Mouse (Mus musculus): Measurements from ENCODE around the gene Adam8. TPM values are rescaled to one million over a fixed set of nuclear protein-coding genes. Genes with fewer than 3 reads are reported as not detected.
A peak's percentile ranks its signal among the peaks of the same experiment; 100 is the strongest.

Adam8 gene
- polyA plus RNA-seq (2016; fragmentation: Nextera tagmentation; extraction: Ambion mirVana) = 3.6 and 3.9 TPM in 2 replicates

DNA sequence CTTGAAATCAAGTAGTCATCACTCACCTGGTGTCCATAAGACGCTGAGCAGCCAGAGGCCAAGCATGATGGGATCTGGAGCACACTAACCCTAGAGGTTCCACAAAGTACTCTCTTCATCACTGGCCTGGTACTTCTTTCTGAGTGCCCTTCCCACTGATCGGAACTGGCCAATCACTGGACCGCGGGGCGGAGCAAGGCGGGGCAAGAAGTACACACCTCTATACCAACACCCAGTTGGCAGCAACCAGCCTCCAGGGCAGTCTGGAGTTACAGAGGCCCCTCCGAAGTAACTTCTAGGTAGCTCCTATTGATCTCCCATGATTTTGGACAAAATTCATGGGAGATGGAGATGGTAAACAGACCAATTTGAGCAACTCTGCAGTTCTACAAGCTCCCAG is at the start of gene Adam8:
TSS of gene Adam8 (minus strand) at position 157 of the 400 bp plus-strand sequence.
- H3K4me1 ChIP-seq = no peaks in the 10 kb centered on the region
- ATAC-seq (ENCODE audit: low FRiP score, low read depth) = no peak
- no peaks in the 10 kb centered on the region for H3K9me3 ChIP-seq
- H3K27ac ChIP-seq = no peak within 1 kb of the TSS
- H3K9ac ChIP-seq = no peak within 1 kb of the TSS
- H3K4me2 ChIP-seq (replicated peaks) = no peak within 1 kb of the TSS
- WGBS = 28% methylated on average over 7 of the region's 7 CpGs
- H3K27me3 ChIP-seq (replicated peaks) = no peaks in the 10 kb centered on the region
- peaks cover 25% of the 10 kb centered on the region for H3K36me3 ChIP-seq
- no peak within 1 kb of the TSS for H3K4me3 ChIP-seq

DNA sequence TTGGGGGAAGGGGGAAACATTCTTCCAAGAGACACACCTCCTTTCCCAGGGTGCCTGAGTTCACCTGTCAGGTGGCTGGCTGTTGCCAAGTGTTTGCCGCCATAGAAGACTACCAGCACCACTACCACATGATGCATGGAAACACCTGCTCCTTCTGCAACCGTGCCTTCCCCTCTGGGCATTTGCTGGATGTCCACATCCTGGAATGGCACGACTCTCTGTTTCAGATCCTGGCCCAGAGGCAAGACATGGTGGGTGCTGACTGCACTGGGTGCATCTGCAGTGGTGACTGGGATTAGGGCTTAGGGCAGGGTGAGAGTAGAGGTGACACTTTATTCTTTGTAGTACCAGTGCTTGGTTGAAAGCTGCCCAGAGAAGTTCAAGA is 44.8 kb upstream of the Adam8 start:
- no peak overlapping the region for H3K27ac ChIP-seq
- ATAC-seq (ENCODE audit: low FRiP score, low read depth) = 0 out of 2 replicates have a peak, but pooled peaks have one; percentile 2
- H3K9ac ChIP-seq = peak overlapping the region; percentile 83; the same call in 1 of the 2 replicates
- H3K4me1 ChIP-seq = peaks cover 22% of the 10 kb centered on the region
- no peaks in the 10 kb centered on the region for H3K27me3 ChIP-seq (replicated peaks)
- WGBS = 53% methylated on average over 3 of the region's 3 CpGs
- H3K4me3 ChIP-seq = peak overlapping the region; percentile 81
- peaks cover 31% of the 10 kb centered on the region for H3K36me3 ChIP-seq
- H3K4me2 ChIP-seq (replicated peaks) = peak overlapping the region; percentile 70
- no peaks in the 10 kb centered on the region for H3K9me3 ChIP-seq

DNA sequence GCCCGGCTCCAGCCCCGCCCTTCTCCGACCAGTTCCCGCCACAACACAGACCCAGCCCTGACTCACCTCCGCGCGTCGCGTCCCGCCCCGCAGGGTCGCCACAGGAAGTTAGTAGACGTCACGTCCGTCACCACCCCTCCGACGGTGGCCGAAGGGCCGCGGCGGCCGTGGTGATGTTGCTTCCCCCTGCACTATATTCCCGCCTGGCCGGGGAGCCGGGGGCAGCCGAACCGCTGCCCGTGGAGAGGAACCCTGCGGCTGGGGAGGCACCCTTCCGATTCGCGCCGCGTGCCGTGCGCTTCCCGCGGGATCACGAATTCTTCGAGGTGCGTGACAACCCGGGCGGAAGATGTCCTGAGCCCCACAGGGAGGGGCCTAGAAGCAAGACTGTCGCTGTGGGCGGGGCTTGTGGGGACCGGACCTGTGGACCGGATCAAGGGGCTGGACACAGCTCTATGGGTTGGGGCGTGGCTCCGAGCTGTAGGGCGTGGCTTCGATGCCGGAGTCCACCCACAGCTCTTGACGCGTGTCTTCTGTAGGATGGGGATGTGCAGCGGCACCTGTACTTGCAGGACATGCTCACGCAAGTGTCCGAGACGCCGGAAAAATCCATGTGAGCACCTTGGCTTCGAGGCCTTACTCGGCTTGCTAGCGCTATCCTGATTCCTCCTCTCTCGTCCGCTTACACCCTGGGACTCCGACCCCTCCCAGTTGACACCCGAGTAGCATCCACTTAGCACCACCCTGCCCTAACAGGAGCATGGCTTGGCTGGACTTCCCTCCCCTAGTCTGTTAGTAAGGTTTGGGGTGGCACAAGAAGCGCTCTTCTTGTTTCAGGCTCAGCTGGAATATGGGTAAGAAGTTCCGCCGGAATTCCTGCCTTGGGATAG is 44.2 kb upstream of the Adam8 start, which contains the start of the genes Zfp511 and Tubgcp2:
TSS of gene Zfp511 (plus strand) at position 111 of the 890 bp plus-strand sequence.
TSS of gene Tubgcp2 (minus strand) at position 389 of the 890 bp plus-strand sequence.
- Histone ChIP-seq H3K36me3 (peaks cover 36% of the 10 kb centered on the region), H3K4me1 (peaks cover 22% of the 10 kb centered on the region), H3K4me3 (peak within 1 kb of the TSS; percentile 81), H3K9ac (peak within 1 kb of the TSS; percentile 83), H3K27me3 (replicated peaks) (no peaks in the 10 kb centered on the region), H3K9me3 (no peaks in the 10 kb centered on the region), H3K27ac (peak within 1 kb of the TSS; percentile 66; the same call in 1 of the 2 replicates), H3K4me2 (replicated peaks) (peak within 1 kb of the TSS; percentile 70)
- ATAC-seq (ENCODE audit: low FRiP score, low read depth) = peak; percentile 98
- WGBS = 1% methylated on average over 69 of the region's 69 CpGs

DNA sequence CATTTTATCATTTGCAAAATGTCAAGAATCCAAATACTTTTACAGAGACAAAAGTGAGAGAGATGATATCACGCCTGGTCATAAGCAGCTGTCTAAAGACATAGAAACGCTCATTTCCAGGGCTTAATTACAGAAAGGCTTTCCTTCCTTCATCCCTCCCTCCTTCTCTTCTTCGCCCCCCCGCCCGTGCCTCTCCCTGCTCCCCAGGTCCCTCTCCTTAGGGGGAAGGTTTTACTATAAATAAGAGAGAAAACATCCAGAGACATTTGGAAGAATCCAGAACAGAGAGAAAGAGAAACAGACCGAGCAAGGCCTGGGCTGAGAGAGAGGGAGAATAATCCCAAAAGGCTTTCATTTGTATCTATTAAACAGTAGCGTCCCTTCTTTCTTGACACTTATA is 43.1 kb upstream of the Adam8 start:
- H3K4me3 ChIP-seq = peak overlapping the region; percentile 81

DNA sequence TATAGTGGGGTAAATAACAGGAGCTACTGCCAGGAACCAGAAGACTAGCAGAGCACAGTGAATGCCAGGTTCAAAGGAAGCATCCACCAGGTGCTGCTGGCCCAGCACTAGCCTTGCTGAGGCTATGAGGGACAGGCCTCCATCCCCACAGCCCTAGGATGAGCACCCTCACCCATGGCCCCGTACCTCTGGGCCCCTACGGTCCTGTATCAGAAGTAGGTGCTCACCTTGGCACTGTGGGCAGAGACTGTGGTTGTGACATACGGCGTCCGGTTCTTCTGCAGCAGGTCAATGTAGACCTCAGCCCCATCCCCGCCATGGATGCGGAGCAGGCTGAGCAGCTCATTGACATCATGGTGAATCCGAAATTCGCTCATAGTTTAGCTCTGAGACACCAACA is 41.0 kb upstream of the Adam8 start:
- Histone ChIP-seq H3K9ac (no peak overlapping the region), H3K27ac (no peak overlapping the region), H3K27me3 (replicated peaks) (no peaks in the 10 kb centered on the region), H3K9me3 (no peaks in the 10 kb centered on the region), H3K4me3 (no peak overlapping the region), H3K36me3 (peaks cover 48% of the 10 kb centered on the region), H3K4me1 (peaks cover 22% of the 10 kb centered on the region), H3K4me2 (replicated peaks) (no peak overlapping the region)
- 96% methylated on average over 9 of the region's 9 CpGs for WGBS
- no peak for ATAC-seq (ENCODE audit: low FRiP score, low read depth)

More for the DNA sequence above, 43.1 kb upstream of the Adam8 start:
- peaks cover 22% of the 10 kb centered on the region for H3K4me1 ChIP-seq
- no peak overlapping the region for H3K27ac ChIP-seq
- ATAC-seq (ENCODE audit: low FRiP score, low read depth) = no peak
- peaks cover 40% of the 10 kb centered on the region for H3K36me3 ChIP-seq
- peak overlapping the region; percentile 83 for H3K9ac ChIP-seq
- peak overlapping the region; percentile 70 for H3K4me2 ChIP-seq (replicated peaks)
- H3K9me3 ChIP-seq = no peaks in the 10 kb centered on the region
- H3K27me3 ChIP-seq (replicated peaks) = no peaks in the 10 kb centered on the region
- WGBS = 19% methylated on average over 7 of the region's 7 CpGs

DNA sequence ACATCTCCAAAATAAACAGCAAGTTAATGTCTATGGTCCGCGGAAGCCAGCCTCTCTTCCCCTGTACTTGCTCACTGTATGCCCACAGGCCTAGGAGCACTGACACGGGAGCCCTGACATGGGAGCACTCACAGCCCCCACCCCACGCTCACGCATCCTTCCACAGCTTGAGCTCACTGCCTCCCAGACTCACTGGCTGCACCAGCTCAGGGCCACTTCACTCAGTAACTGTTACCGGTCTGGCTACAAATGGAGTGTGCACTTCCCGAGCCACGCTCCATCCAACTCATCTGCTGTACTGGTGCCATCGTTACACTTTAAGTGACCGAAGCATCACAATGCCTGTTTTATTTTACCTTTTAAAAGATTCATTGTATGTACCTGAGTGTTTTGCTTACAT is 40.0 kb upstream of the Adam8 start:
- Histone ChIP-seq H3K4me1 (peaks cover 19% of the 10 kb centered on the region), H3K4me3 (no peak overlapping the region), H3K9me3 (no peaks in the 10 kb centered on the region), H3K27me3 (replicated peaks) (no peaks in the 10 kb centered on the region), H3K36me3 (peaks cover 53% of the 10 kb centered on the region), H3K27ac (no peak overlapping the region), H3K4me2 (replicated peaks) (no peak overlapping the region), H3K9ac (no peak overlapping the region)
- 96% methylated on average over 10 of the region's 10 CpGs for WGBS
- ATAC-seq (ENCODE audit: low FRiP score, low read depth) = no peak

DNA sequence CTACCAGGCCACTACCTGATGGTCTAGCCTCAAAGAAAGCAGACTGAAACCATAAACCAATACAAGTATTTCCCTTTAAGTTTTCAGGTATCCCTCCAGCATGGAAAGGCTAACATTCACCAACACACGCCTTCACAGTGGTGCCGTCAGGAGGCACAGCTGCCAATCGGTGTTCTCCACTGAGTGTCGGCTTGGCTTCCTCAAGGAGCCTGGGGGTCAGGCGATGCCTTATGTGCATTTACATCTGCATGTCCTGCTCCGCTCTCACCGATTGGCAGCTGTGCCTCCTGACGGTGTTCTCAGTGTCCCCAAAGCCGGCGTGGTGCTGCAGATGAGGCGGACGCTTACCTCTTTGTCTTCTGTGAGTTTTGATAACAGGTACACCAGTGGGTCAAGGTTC is 39.4 kb upstream of the Adam8 start:
- Histone ChIP-seq H3K27me3 (replicated peaks) (no peaks in the 10 kb centered on the region), H3K4me2 (replicated peaks) (no peak overlapping the region), H3K36me3 (peaks cover 53% of the 10 kb centered on the region), H3K9ac (no peak overlapping the region), H3K9me3 (no peaks in the 10 kb centered on the region), H3K4me3 (no peak overlapping the region), H3K4me1 (peaks cover 13% of the 10 kb centered on the region), H3K27ac (no peak overlapping the region)
- WGBS = 97% methylated on average over 12 of the region's 12 CpGs
- no peak for ATAC-seq (ENCODE audit: low FRiP score, low read depth)

DNA sequence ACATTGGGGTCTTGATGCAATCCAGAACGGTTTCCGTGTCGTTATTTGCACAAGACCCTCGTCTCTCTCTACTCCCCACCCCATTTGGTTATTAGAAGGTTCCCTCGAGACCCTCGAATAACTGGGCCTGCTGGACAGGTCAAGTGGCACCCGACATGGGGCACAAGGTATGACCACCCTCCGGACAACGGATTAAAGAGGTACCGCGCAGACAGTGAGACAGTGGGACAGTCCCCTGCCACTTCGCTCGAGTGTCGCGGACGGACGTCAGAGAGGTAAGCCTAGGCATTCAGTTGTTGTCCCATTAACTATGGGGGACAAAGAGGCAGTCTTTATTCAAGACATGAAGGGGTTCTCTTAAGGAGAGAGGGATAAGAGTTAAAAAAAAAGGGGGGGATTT is 19.0 kb upstream of the Adam8 start:
- 97% methylated on average over 17 of the region's 17 CpGs for WGBS
- ATAC-seq (ENCODE audit: low FRiP score, low read depth) = no peak

DNA sequence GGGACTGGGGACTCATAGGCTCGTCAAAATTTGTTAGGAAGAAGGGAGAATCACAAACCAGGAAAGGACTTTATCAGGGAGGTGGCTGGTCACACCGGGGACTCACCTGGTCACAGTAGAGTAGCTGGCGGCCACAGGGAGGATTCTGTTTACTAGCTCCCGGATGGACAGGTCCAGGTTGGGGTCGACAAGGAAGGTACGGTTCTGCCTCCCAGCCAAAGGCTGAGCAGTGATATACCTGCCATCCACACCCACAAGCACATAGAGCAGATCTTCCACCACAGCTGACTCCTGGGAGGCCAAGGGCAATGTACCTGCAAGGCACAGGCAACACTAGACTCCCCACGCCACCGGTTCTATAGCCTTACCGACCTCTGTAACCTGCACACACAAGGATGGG is 15.4 kb upstream of the Adam8 start:
- WGBS = 95% methylated on average over 9 of the region's 9 CpGs
- no peaks in the 10 kb centered on the region for H3K9me3 ChIP-seq

More for the DNA sequence above, 19.0 kb upstream of the Adam8 start:
- Histone ChIP-seq H3K9me3 (no peaks in the 10 kb centered on the region), H3K4me2 (replicated peaks) (no peak overlapping the region), H3K9ac (no peak overlapping the region), H3K36me3 (peaks cover 34% of the 10 kb centered on the region), H3K4me3 (no peak overlapping the region), H3K4me1 (no peaks in the 10 kb centered on the region), H3K27me3 (replicated peaks) (no peaks in the 10 kb centered on the region), H3K27ac (no peak overlapping the region)

DNA sequence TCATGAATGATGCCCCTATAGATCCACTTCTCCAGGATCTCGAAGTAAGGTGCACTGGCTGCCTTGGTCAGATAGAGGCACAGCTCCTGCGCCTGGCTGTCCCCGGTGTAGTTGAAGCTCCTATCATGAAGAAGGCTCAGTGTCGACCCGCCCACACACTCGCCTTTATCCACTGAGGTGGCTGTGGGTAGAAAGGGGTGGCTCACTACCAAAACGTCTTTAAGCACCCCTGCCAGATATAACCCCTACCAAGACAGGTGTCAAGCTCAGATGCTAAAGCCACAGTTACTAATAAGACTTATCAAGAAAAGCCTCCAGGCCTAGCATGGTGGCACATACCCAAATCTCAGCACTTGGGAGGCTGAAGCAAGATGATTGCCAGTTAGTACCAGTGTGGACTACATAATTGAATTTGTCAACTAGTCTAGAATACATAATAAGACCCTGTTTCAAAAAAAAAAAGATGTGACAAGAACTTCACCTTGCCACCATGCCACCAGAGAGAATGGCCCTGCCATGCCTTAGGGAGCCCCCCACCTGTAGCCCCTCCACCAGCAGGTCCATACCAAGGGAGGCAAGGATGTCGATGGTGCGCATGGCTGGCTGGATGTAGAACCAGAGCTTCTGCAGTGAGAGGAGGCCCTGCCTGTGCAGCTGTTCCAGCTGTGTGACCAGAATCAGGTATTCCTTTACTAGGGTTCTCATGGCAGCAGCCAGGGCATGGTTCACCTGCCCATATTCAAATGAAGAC is 14.7 kb upstream of the Adam8 start:
- Histone ChIP-seq H3K27ac (no peak overlapping the region), H3K9me3 (no peaks in the 10 kb centered on the region), H3K36me3 (peaks cover 58% of the 10 kb centered on the region), H3K9ac (no peak overlapping the region), H3K4me2 (replicated peaks) (no peak overlapping the region), H3K4me3 (no peak overlapping the region), H3K4me1 (no peaks in the 10 kb centered on the region), H3K27me3 (replicated peaks) (no peaks in the 10 kb centered on the region)
- 93% methylated on average over 9 of the region's 9 CpGs for WGBS
- ATAC-seq (ENCODE audit: low FRiP score, low read depth) = no peak

More for the DNA sequence above, 15.4 kb upstream of the Adam8 start:
- no peak overlapping the region for H3K27ac ChIP-seq
- ATAC-seq (ENCODE audit: low FRiP score, low read depth) = no peak
- H3K4me3 ChIP-seq = no peak overlapping the region
- H3K27me3 ChIP-seq (replicated peaks) = no peaks in the 10 kb centered on the region
- H3K9ac ChIP-seq = no peak overlapping the region
- no peak overlapping the region for H3K4me2 ChIP-seq (replicated peaks)
- H3K4me1 ChIP-seq = no peaks in the 10 kb centered on the region
- H3K36me3 ChIP-seq = peaks cover 54% of the 10 kb centered on the region

DNA sequence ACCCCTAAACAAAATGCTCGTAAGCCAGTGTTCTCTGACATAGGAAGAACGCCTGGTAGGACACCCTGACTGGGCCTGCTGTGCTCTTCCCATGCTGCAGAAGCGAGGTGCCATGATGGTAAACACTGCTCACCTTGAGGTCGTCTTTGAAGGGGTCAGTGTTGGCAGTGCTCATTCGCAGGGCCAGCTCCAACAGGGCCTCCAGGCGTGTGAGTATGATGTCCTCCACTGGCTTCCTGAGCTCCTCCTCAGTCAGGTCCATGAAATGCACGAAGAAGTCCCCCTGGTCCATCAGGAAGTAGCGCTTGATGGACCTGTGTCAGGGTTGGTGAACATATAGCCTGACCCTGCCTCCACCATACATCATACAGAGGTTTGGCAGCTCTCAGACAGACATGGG is 12.3 kb upstream of the Adam8 start:
- 92% methylated on average over 8 of the region's 8 CpGs for WGBS
- H3K36me3 ChIP-seq = peaks cover 73% of the 10 kb centered on the region
- H3K9me3 ChIP-seq = no peaks in the 10 kb centered on the region
- ATAC-seq (ENCODE audit: low FRiP score, low read depth) = no peak
- H3K27me3 ChIP-seq (replicated peaks) = no peaks in the 10 kb centered on the region
- H3K4me3 ChIP-seq = no peak overlapping the region
- no peaks in the 10 kb centered on the region for H3K4me1 ChIP-seq
- H3K9ac ChIP-seq = no peak overlapping the region
- no peak overlapping the region for H3K27ac ChIP-seq
- H3K4me2 ChIP-seq (replicated peaks) = no peak overlapping the region

DNA sequence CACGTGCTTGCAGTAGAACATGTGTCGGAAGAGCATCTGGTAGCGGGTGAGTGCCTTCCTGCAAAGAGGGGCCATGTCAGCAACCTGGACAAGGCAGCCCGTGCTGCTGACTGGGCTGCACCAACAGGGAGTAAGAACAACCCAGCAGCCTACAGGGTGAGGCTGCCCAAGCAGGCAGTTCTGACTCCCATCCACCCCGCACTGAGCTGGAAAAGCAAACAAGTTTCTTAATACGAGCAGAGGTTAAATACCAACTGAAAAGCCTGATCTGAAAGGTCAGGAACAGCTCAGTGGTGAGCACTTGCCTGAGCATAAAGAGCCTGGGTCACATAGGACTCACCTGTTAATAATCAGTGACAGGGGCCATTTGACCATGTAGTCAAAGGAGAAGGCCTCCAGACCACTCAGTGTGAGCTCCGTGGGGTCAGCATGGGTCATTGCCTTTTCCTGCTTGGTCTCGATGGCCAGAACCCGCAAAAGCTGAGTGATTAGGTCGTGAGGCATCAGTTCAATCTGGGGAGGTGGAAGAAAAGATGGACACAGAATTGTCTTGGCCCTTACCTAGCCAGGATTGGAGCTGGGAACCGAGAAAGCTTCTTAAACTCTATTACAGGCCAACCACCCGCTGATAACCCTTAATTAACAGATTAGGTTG is 8.9 kb upstream of the Adam8 start:
- H3K4me3 ChIP-seq = no peak overlapping the region
- WGBS = 72% methylated on average over 12 of the region's 12 CpGs
- no peak overlapping the region for H3K27ac ChIP-seq
- no peak overlapping the region for H3K4me2 ChIP-seq (replicated peaks)
- H3K9ac ChIP-seq = no peak overlapping the region
- ATAC-seq (ENCODE audit: low FRiP score, low read depth) = no peak
- no peaks in the 10 kb centered on the region for H3K27me3 ChIP-seq (replicated peaks)
- no peaks in the 10 kb centered on the region for H3K4me1 ChIP-seq
- peaks cover 87% of the 10 kb centered on the region for H3K36me3 ChIP-seq
- H3K9me3 ChIP-seq = no peaks in the 10 kb centered on the region
